Mouse (Mus musculus) gastrocnemius, postnatal 36 days (tissue): ENCODE data around the gene Cdkn3. TPM values are rescaled to one million over a fixed set of nuclear protein-coding genes. Genes with fewer than 3 reads are reported as not detected.
"Not testable (repeated sequence)": the region's sequence is repeated elsewhere in the genome, so short reads cannot be mapped to it uniquely, and the experiment has no call there.

Source experiments
- DNase-seq, 2 experiments: peaks; one replicate each; pipeline ENCODE4 v3.0.0; 2022
- intact Hi-C: fragments of 180-260 bp; cut with DNase I; formaldehyde crosslinking; loops from one replicate; pipeline ENCODE4 v1.15.1; 2025
- total RNA-seq, 2 experiments: library from RNA; stranded (reverse); gene quantifications; 2 replicates each; pipeline ENCODE4 v1.2.3; 2021

The Cdkn3 gene
- total RNA-seq, 2 experiments from 2014 or later, result 0.30 to 0.59 TPM

DNA sequence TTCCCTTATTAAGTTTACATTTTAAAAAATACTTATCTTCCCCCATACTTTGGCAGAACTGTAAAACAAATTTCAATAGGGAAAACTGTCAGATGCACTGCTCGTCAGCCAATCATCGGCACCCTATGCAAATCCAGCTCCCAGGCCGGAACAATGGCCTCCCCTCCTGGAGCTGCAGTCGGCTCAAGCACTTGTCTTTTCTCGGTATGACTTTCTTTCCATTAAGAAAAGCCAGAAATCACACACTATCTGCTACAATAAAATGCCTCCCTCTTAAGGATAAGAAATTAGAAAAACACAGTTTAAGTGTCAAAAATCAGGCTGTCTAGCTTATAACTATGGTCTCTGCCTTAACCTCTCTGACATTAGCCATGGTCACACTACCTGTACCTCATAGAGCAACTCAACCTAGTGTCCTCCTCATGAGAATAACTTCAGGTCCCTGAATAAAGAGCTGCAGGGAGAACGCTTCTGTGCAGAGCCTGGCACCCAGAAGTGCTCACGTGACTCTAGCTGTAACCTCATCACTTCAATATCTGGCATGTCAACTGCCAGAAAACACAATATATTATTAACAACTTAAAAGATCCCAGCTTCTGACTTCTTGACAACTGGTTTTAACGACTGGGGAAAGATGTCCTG lies 22.0 kb downstream of the Cdkn3 start:
- intact Hi-C loops, result no loop called here

GRCm38 (mm10) chr14:46783327-46783926 lies 23.1 kb downstream of the Cdkn3 start:
- no peak for DNase-seq
- intact Hi-C loops, result no loop called here

More for the DNA sequence above, 22.0 kb downstream of the Cdkn3 start:
- DNase-seq, result no peak

- intact Hi-C loops, result no loop called here
- no peak for DNase-seq
Observed at GRCm38 (mm10) chr14:46785247-46785646, 24.9 kb downstream of the Cdkn3 start.

GRCm38 (mm10) chr14:46787454-46787786 lies 27.1 kb downstream of the Cdkn3 start:
- intact Hi-C loops, result no loop called here
- DNase-seq, result no peak

- DNase-seq, result peak; percentile 81 to 88
- intact Hi-C loops, result no loop called here
Observed at GRCm38 (mm10) chr14:46787787-46788504, 27.6 kb downstream of the Cdkn3 start, which contains the start of gene Cnih1. Cnih1 (minus strand) TSS chr14:46788411.

GRCm38 (mm10) chr14:46788505-46788901 lies 28.2 kb downstream of the Cdkn3 start:
- no peak for DNase-seq
- intact Hi-C loops, result no loop called here

GRCm38 (mm10) chr14:46790303-46790702 lies 30.0 kb downstream of the Cdkn3 start:
- intact Hi-C loops, result no loop called here
- no peak for DNase-seq

DNA sequence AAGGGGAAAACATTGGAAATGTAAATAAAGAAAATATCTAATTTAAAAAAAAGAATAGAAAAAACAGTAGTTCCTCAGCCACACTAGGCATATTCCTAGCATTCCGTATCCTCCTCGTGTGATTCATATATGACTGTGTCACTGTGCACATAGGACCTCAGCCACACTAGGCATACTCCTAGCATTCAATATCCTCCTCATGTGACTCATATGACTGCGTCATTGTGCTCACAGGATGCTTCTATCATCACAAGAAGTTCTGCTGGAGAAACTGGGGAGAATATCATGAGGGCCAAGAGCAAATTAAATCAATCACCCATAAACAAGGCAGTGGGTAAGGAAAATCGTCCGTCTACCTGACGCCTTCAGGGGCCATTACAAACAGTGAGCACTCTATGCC lies 30.4 kb downstream of the Cdkn3 start:
- intact Hi-C loops, result no loop called here
- DNase-seq, result no peak

DNA sequence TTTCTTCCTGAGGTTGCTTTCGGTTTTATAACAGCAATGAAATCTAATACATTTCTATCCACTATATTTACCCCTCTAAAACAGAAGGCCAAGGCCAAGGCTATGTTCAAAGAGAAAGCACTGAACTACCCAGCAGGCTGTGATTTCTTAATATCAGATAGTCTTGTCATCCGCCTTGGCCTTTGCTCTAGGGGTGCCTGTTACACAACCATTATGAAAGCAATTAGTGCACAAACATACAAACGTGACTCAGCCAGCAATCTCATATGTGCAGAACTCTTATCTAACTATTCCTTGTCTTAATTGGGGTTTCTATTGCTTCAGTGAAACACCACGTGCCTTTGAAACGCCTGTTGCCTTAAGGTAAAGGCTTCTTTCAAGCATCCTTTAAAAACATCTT lies 33.8 kb downstream of the Cdkn3 start:
- no peak for DNase-seq
- intact Hi-C loops, result no loop called here

GRCm38 (mm10) chr14:46800684-46801345 lies 40.5 kb downstream of the Cdkn3 start:
- intact Hi-C loops, result no loop called here
- no peak for DNase-seq

DNA sequence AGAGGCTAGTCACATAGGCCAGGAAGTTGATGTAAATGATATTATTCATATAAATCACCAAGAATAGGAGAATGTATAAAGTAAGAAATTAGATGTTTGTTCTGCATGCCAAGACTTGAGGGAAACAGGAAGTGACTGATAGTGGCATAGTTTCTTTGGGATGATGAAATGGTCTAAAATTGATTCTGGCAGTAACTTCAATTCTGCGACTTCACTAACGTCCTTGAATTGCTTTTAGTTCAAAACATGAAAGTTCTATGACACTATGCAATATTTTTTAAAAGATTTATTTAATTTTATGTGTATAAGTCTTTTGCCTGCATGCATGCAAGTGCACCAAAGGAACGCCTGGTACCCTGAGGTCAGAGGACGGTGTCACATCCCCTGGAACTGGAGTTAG lies 42.9 kb downstream of the Cdkn3 start:
- intact Hi-C loops, result no loop called here

DNA sequence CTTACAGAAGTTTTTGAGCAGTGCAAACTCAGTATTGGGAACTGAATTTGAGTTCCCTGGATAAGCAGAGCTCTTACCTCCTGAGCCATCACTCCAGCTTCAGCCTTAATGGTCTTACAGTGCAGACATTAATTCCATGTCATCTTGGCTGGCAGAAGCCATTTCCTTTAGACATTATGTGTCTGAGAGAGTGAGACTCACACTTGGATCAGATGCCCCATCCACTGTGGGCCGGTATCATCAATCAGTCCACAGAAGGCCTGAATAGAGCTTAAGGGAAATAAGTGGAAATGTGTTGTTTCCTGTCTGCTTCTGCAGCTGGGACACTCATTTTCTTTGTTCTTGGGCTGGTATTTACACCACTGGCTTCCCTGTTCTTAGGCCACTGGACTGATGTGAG lies 43.5 kb downstream of the Cdkn3 start:
- DNase-seq, result no peak
- intact Hi-C loops, result no loop called here

More for the DNA sequence above, 42.9 kb downstream of the Cdkn3 start:
- no peak for DNase-seq

GRCm38 (mm10) chr14:46806186-46806585 lies 45.8 kb downstream of the Cdkn3 start:
- no peak for DNase-seq
- intact Hi-C loops, result no loop called here

GRCm38 (mm10) chr14:46807927-46808326 lies 47.6 kb downstream of the Cdkn3 start:
- intact Hi-C loops, result no loop called here
- DNase-seq, result no peak

- intact Hi-C loops, result no loop called here
Observed at GRCm38 (mm10) chr14:46815640-46816039, 55.3 kb downstream of the Cdkn3 start.

GRCm38 (mm10) chr14:46816916-46817622 lies 56.7 kb downstream of the Cdkn3 start:
- no peak for DNase-seq
- intact Hi-C loops, result no loop called here

More at GRCm38 (mm10) chr14:46815640-46816039, 55.3 kb downstream of the Cdkn3 start:
- no peak for DNase-seq

DNA sequence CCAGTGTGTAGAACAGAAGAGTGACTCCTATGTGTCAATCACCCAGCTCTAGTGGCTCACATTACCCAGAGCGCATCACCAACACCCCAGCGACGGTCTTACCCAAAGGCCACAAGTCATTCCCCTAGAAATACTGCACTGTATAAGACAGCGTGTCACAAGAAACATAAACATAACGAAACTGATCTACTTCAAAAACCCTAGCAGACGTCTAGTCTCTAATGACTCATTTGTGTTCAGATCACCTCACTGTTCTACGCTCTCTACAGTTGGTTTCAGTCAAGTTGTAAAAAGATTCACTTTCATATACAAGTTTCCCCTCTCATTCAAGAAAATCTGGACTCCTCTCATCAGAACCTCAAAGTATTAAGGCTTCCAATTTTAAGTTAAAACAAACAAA lies 58.4 kb downstream of the Cdkn3 start:
- no peak for DNase-seq
- intact Hi-C loops, result no loop called here

DNA sequence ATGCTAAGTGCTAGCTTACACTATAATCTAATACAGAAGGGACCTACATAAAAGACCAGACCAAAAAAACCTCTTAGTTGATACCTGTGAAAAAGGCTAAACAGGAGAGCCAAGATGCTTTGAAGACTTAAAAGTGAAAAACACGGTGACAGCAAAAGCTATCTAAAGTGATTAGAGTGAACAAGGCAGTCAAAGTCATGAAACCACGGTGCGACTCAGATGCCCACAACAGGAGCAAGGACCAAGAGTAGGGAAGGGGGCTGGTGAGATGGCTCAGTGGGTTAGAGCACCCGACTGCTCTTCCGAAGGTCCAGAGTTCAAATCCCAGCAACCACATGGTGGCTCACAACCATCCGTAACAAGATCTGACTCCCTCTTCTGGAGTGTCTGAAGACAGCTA lies 59.6 kb downstream of the Cdkn3 start:
- intact Hi-C loops, DNase-seq: not testable (repeated sequence)
